Mouse (Mus musculus) bone marrow, adult 2 months (tissue): ENCODE results near the gene Tmem186.

Experiments
- CTCF ChIP-seq: fragments of 200-500 bp; IDR thresholded peaks from 2 replicates; pipeline ENCODE4 v1.5.1; 2011; ENCODE audit warnings: low read length, control low read depth; ENCODE audit not compliant: control insufficient read depth, insufficient read depth
- POLR2A ChIP-seq: fragments of 200-500 bp; IDR thresholded peaks from 2 replicates; pipeline ENCODE4 v1.6.1; 2011; ENCODE audit warnings: low read depth, mild to moderate bottlenecking, control low read depth, low read length, borderline replicate concordance; ENCODE audit not compliant: control insufficient read depth

GRCm38 (mm10) chr16:8638131-8638530 is 619 bp upstream of the Tmem186 start:
- TF ChIP-seq CTCF: no peak
- no peak for TF ChIP-seq POLR2A
